Mouse (Mus musculus) c-Kit-positive CD71-negative TER-119-negative erythroid progenitor cells, embryonic 14.5 days (primary cell): ENCODE data around the gene Dst.

Source experiments
- DNase-seq: peaks from one replicate; pipeline ENCODE4 v3.0.0-alpha.2; 2013; ENCODE audit warnings: low read depth

Dst gene

GRCm38 (mm10) chr1:34178022-34178727 is 270.1 kb downstream of the Dst start:
- DNase-seq: no peak

GRCm38 (mm10) chr1:34179756-34180155 is 271.7 kb downstream of the Dst start:
- DNase-seq: no peak

GRCm38 (mm10) chr1:34182406-34183249 is 274.6 kb downstream of the Dst start:
- DNase-seq: no peak

GRCm38 (mm10) chr1:34183250-34183926 is 275.4 kb downstream of the Dst start:
- DNase-seq: no peak

GRCm38 (mm10) chr1:34184266-34184665 is 276.2 kb downstream of the Dst start:
- no peak for DNase-seq

- DNase-seq: no peak
These were observed 278.0 kb downstream of the Dst start for GRCm38 (mm10) chr1:34186033-34186432.

GRCm38 (mm10) chr1:34187501-34187900 is 279.5 kb downstream of the Dst start:
- DNase-seq: no peak

- no peak for DNase-seq
These were observed 280.8 kb downstream of the Dst start for GRCm38 (mm10) chr1:34188721-34189236.

GRCm38 (mm10) chr1:34189318-34189717 is 281.3 kb downstream of the Dst start:
- no peak for DNase-seq

GRCm38 (mm10) chr1:34189970-34190369 is 281.9 kb downstream of the Dst start:
- peak; percentile 26 for DNase-seq

- no peak for DNase-seq
These were observed 284.1 kb downstream of the Dst start for GRCm38 (mm10) chr1:34192174-34192573.

GRCm38 (mm10) chr1:34200791-34201190 is 292.8 kb downstream of the Dst start:
- no peak for DNase-seq

- peak; percentile 50 for DNase-seq
These were observed 293.5 kb downstream of the Dst start for GRCm38 (mm10) chr1:34201483-34201882.

GRCm38 (mm10) chr1:34211704-34212103 is 303.7 kb downstream of the Dst start:
- DNase-seq: no peak

- DNase-seq: no peak
These were observed 308.4 kb downstream of the Dst start for GRCm38 (mm10) chr1:34216456-34216855.

GRCm38 (mm10) chr1:34218323-34218722 is 310.3 kb downstream of the Dst start:
- DNase-seq: peak; percentile 60

- no peak for DNase-seq
These were observed 310.8 kb downstream of the Dst start for GRCm38 (mm10) chr1:34218801-34219200.

- no peak for DNase-seq
These were observed 312.1 kb downstream of the Dst start for GRCm38 (mm10) chr1:34220094-34220601.

- DNase-seq: no peak
These were observed 315.8 kb downstream of the Dst start for GRCm38 (mm10) chr1:34223866-34224265.

GRCm38 (mm10) chr1:34227676-34228075 is 319.7 kb downstream of the Dst start:
- DNase-seq: no peak

GRCm38 (mm10) chr1:34231041-34231440 is 323.0 kb downstream of the Dst start:
- DNase-seq: no peak

GRCm38 (mm10) chr1:34236254-34236723 is 328.3 kb downstream of the Dst start:
- peak; percentile 39 for DNase-seq
